Mouse (Mus musculus) urinary bladder, postnatal 36 days (tissue): ENCODE measurements around the gene Pstpip1.

ENCODE experiments used
- DNase-seq, 2 experiments: peaks; one replicate each; pipeline ENCODE4 v3.0.0; 2022; ENCODE audit warnings: low spot score in 2 of 2, mixed read lengths in 1 of 2

Gene Pstpip1

GRCm38 (mm10) chr9:56151745-56152481 is 62.2 kb downstream of the Pstpip1 start:
- DNase-seq = peak in 1 of 2 experiments; percentile 25

- no peak for DNase-seq
Observed at GRCm38 (mm10) chr9:56152482-56153007, 62.8 kb downstream of the Pstpip1 start.

GRCm38 (mm10) chr9:56154572-56154971 is 64.8 kb downstream of the Pstpip1 start:
- DNase-seq = no peak

DNA sequence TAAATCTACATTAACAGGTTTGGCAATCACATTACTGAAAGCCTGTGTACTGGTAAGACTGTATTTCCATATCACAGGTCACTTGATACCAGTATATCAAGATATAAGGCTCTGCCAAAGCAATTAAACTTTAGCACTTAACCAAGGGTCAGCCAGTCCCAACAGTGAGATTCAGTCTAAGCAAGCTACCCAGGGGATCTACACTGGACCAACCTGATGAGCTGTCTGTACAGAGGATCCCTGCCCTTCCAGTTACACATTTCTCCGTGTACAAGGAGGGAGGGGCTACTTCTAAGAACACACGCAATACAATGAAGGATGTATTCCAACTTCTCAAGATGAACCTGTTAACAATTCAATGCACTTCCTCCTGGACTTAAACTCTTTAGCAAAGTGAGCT is 68.3 kb downstream of the Pstpip1 start:
- DNase-seq = no peak

DNA sequence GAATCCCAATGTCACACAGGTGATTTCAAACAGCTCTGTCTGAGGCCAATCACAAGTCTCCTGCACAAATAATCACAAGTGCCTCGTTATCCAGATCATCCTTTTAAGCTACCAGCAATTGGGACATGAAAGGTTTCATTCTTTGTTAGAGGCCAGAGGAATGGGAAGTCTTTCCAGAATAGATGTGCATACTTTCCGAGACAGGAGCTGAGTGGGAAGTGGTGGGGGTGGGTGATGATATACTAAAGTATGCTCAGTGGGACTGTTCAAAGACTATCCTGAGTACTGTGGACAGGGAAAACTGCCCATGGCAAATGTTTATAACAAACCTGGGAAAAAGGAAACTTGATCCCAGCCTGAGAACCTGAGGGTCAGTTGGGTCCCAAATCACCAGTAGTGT is 69.7 kb downstream of the Pstpip1 start:
- DNase-seq = no peak

DNA sequence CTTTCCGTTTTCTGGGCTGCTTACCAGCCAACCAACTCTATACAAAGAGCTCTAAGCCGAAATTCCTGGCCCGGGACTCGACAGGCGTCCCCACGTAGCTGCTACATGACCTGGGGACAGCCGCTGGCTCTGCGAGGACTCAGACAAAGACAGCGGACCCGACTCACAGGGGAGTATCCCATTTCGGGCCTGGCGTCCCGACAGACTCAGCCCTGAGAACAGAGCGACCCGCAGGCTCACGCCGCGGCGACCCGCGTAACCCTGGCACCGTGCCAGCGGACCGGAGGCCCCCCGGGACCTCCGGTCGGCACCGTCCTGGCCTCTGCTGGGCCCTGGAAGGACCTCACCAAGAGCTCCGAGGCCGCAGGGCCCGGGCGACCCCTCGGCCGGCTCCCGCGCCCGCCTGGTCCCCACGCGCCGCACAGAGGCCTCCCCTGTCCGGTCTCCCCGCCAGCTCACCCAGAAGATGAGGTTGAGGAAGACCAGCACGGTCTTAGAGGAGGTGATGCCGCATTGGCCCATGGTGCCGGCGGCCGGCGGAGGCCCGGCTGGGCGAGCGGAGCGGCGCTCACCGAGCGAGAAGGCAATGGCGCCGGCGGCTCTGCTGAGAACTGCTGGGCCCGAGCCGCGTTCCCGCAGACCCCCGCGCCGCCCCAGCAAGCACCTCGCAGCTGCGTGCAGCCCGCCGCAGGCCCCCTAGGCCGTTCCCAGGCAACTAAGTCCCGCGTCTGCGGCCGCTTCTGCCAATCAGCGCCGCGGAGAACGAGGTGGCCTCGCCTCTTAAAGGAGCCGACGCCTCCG is 70.8 kb downstream of the Pstpip1 start:
- peak; percentile 79 to 86 for DNase-seq

DNA sequence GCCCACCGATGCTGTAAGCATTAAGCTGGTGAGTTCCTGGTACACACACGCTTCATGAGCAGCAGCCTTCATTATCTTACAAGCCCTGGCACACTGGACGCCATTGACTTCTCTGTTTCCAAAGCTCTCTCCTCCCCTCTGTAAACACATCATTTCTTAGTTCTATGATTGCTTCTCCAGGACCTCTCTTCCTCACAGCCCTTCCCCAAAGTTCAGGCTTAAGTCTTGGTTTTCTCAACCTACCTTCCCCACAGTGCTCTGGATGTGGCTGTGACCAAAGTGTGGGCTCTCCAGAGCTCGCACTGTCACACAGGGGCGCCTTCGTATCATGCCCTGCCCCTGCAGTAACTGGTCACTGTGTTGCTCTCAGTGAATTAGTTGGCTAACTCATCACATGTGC is 75.6 kb downstream of the Pstpip1 start, which contains the start of gene Tspan3:
Gene Tspan3 (minus strand): TSS at position 101 of the 400 bp plus-strand sequence.
- no peak for DNase-seq

- DNase-seq = no peak
Observed at GRCm38 (mm10) chr9:56166161-56166560, 76.4 kb downstream of the Pstpip1 start.

DNA sequence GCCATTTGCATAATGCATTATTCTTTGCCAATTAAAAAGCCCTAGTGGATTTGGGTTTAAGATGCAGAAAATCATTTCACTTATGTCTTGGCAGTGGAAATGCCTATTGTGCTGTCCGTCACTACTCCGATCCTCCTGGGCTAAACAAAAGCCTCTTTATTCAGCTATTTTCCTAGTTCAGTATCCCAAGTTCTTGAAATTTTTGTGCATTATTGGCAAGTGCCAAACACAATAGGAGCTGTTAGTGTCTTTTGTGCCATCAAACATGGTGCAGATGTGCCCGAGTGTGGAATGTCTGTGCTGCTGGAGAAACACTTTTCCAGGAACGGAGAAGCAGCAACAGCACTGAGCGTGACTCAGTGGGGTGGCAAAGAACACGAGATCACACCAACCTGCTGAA is 77.9 kb downstream of the Pstpip1 start:
- no peak for DNase-seq

- DNase-seq = no peak
Observed at GRCm38 (mm10) chr9:56175316-56175715, 85.6 kb downstream of the Pstpip1 start.

DNA sequence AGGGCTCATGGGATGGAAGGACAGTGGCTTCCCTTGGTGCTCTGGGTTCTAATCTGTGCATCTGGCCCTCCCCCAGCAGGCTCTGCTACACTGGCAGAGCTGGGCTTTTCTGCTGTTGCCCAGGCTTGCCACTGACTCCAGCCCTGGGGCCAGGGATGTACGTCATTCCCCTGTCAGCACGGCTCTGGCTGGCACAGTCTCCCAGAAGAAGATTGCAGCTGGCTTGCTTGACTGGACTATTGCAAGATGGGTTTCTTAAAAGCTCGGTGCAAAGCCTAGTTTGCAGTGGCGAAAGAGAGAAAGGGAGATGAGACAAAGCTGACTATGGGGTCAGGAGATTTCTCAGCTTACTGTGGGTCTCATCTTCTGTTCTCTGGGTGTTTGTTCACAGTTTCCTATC is 87.6 kb downstream of the Pstpip1 start:
- peak in 1 of 2 experiments; percentile 23 for DNase-seq
